Mouse (Mus musculus) liver, embryonic 13.5 days (tissue): ENCODE data around the gene Nod1. TPM values are rescaled to one million over a fixed set of nuclear protein-coding genes. Genes with fewer than 3 reads are reported as not detected.

Experiments used
- ATAC-seq: fragments of 200-750 bp; cut with Nextera tagmentation; 2 replicates; pipeline ENCODE4 v1.8.0; 2017; ENCODE audit warnings: low read depth, mild to moderate bottlenecking, moderate number of reproducible peaks, moderate library complexity
- DNase-seq: peaks from one replicate; pipeline ENCODE4 v3.0.0; 2022
- H3K27ac ChIP-seq: fragments of 300-500 bp; sonication (generic); 2 replicates; pipeline ENCODE4 v1.5.1; 2015; ENCODE audit warnings: moderate library complexity, mild to moderate bottlenecking, inconsistent platforms
- H3K27me3 ChIP-seq: fragments of 300-500 bp; sonication (generic); 2 replicates; pipeline ENCODE4 v1.6.1; 2015; ENCODE audit warnings: mild to moderate bottlenecking, inconsistent platforms
- H3K36me3 ChIP-seq: fragments of 300-500 bp; sonication (generic); 2 replicates; pipeline ENCODE4 v1.6.1; 2015; ENCODE audit warnings: mild to moderate bottlenecking, inconsistent platforms
- H3K4me1 ChIP-seq: fragments of 300-500 bp; sonication (generic); replicated peaks from 2 replicates; pipeline ENCODE4 v1.6.1; 2015; ENCODE audit warnings: inconsistent platforms
- H3K4me2 ChIP-seq: fragments of 300-500 bp; sonication (generic); 2 replicates; pipeline ENCODE4 v1.6.1; 2015; ENCODE audit warnings: inconsistent platforms, mild to moderate bottlenecking, moderate library complexity
- H3K4me3 ChIP-seq: fragments of 300-500 bp; sonication (generic); replicated peaks from 2 replicates; pipeline ENCODE4 v1.5.1; 2015; ENCODE audit warnings: mild to moderate bottlenecking, inconsistent platforms
- H3K9ac ChIP-seq: fragments of 300-500 bp; sonication (generic); 2 replicates; pipeline ENCODE4 v1.6.1; 2015; ENCODE audit warnings: mild to moderate bottlenecking, inconsistent platforms
- H3K9me3 ChIP-seq: fragments of 300-500 bp; sonication (generic); replicated peaks from 2 replicates; pipeline ENCODE4 v1.6.1; 2016; ENCODE audit warnings: inconsistent platforms
- WGBS: fragments of 180-500 bp; shearing (Covaris S2); methylation state at CpG from one replicate; pipeline ENCODE4 v1.1.7; 2015; ENCODE audit not compliant: insufficient replicate concordance; 5-methylcytosine and 5-hydroxymethylcytosine counted together
- polyA plus RNA-seq: library from polyadenylated mRNA; unstranded; fragments of >200 nt; fragmentation: Nextera tagmentation; extraction: Ambion mirVana; gene quantifications from 2 replicates; pipeline ENCODE4 v1.2.1, GENCODE M21; 2015

The Nod1 gene
- polyA plus RNA-seq, 1 experiment from 2014 or later = 1.5 TPM

GRCm38 (mm10) chr6:54939631-54940030 lies 32.8 kb downstream of the Nod1 start:
- no peak overlapping the region for H3K27ac ChIP-seq
- peaks cover 20% of the 10 kb centered on the region for H3K27me3 ChIP-seq
- H3K9me3 ChIP-seq = no peaks in the 10 kb centered on the region
- DNase-seq (no peak), ATAC-seq (no peak)
- H3K36me3 ChIP-seq = no peaks in the 10 kb centered on the region
- H3K4me3 ChIP-seq = no peak overlapping the region
- no peak overlapping the region for H3K9ac ChIP-seq
- H3K4me1 ChIP-seq = peaks cover 10% of the 10 kb centered on the region
- H3K4me2 ChIP-seq = no peak overlapping the region
- WGBS = 9% methylated on average over 4 of the region's 4 CpGs

GRCm38 (mm10) chr6:54936496-54936895 lies 35.9 kb downstream of the Nod1 start:
- Histone ChIP-seq H3K9me3 (no peaks in the 10 kb centered on the region), H3K36me3 (no peaks in the 10 kb centered on the region), H3K27me3 (no peaks in the 10 kb centered on the region), H3K4me1 (peaks cover 10% of the 10 kb centered on the region), H3K4me3 (no peak overlapping the region), H3K4me2 (no peak overlapping the region), H3K27ac (no peak overlapping the region), H3K9ac (no peak overlapping the region)
- no peak for DNase-seq
- no peak for ATAC-seq
- WGBS = 7% methylated on average over 2 of the region's 2 CpGs

GRCm38 (mm10) chr6:54934930-54935329 lies 37.5 kb downstream of the Nod1 start:
- 64% methylated on average over 5 of the region's 5 CpGs for WGBS
- DNase-seq (no peak), ATAC-seq (no peak)

GRCm38 (mm10) chr6:54934313-54934712 lies 38.1 kb downstream of the Nod1 start:
- no peak for ATAC-seq
- H3K4me2 ChIP-seq = no peak overlapping the region
- H3K4me1 ChIP-seq = no peaks in the 10 kb centered on the region; the same call in 1 of the 2 replicates
- H3K27me3 ChIP-seq = no peaks in the 10 kb centered on the region
- no peak overlapping the region for H3K27ac ChIP-seq
- H3K9ac ChIP-seq = no peak overlapping the region
- no peaks in the 10 kb centered on the region for H3K9me3 ChIP-seq
- WGBS = 54% methylated on average over 8 of the region's 8 CpGs
- no peak overlapping the region for H3K4me3 ChIP-seq
- H3K36me3 ChIP-seq = no peaks in the 10 kb centered on the region
- DNase-seq = no peak

More at GRCm38 (mm10) chr6:54934930-54935329, 37.5 kb downstream of the Nod1 start:
- no peak overlapping the region for H3K9ac ChIP-seq
- no peaks in the 10 kb centered on the region for H3K36me3 ChIP-seq
- H3K4me3 ChIP-seq = no peak overlapping the region
- no peaks in the 10 kb centered on the region for H3K9me3 ChIP-seq
- H3K4me1 ChIP-seq = peaks cover 5% of the 10 kb centered on the region
- H3K27me3 ChIP-seq = no peaks in the 10 kb centered on the region
- H3K4me2 ChIP-seq = no peak overlapping the region
- no peak overlapping the region for H3K27ac ChIP-seq

GRCm38 (mm10) chr6:54933866-54934265 lies 38.5 kb downstream of the Nod1 start:
- DNase-seq = no peak
- ATAC-seq = no peak
- H3K27me3 ChIP-seq = no peaks in the 10 kb centered on the region
- no peaks in the 10 kb centered on the region for H3K36me3 ChIP-seq
- H3K4me2 ChIP-seq = no peak overlapping the region
- no peak overlapping the region for H3K27ac ChIP-seq
- WGBS = 29% methylated on average over 3 of the region's 3 CpGs
- H3K9me3 ChIP-seq = no peaks in the 10 kb centered on the region
- no peak overlapping the region for H3K9ac ChIP-seq
- H3K4me1 ChIP-seq = no peaks in the 10 kb centered on the region; the same call in 1 of the 2 replicates
- no peak overlapping the region for H3K4me3 ChIP-seq

- H3K27me3 ChIP-seq = no peaks in the 10 kb centered on the region
- H3K4me2 ChIP-seq = no peak overlapping the region
- 64% methylated on average over 5 of the region's 5 CpGs for WGBS
- ATAC-seq = no peak
- no peak overlapping the region for H3K27ac ChIP-seq
- no peak for DNase-seq
- H3K9me3 ChIP-seq = no peaks in the 10 kb centered on the region
- no peak overlapping the region for H3K4me3 ChIP-seq
- no peak overlapping the region for H3K9ac ChIP-seq
- H3K4me1 ChIP-seq = no peaks in the 10 kb centered on the region; the same call in 1 of the 2 replicates
- H3K36me3 ChIP-seq = no peaks in the 10 kb centered on the region
These were observed 39.2 kb downstream of the Nod1 start for GRCm38 (mm10) chr6:54933216-54933615.

GRCm38 (mm10) chr6:54932526-54932925 lies 39.9 kb downstream of the Nod1 start:
- Histone ChIP-seq H3K9ac (no peak overlapping the region), H3K27me3 (no peaks in the 10 kb centered on the region), H3K27ac (no peak overlapping the region), H3K4me1 (no peaks in the 10 kb centered on the region; the same call in 1 of the 2 replicates), H3K4me2 (no peak overlapping the region), H3K4me3 (no peak overlapping the region), H3K9me3 (no peaks in the 10 kb centered on the region), H3K36me3 (no peaks in the 10 kb centered on the region)
- ATAC-seq (no peak), DNase-seq (no peak)
- WGBS = 79% methylated on average over 12 of the region's 12 CpGs

GRCm38 (mm10) chr6:54931641-54932040 lies 40.8 kb downstream of the Nod1 start:
- ATAC-seq = no peak
- Histone ChIP-seq H3K9ac (no peak overlapping the region), H3K4me3 (no peak overlapping the region), H3K4me2 (no peak overlapping the region), H3K36me3 (no peaks in the 10 kb centered on the region), H3K4me1 (no peaks in the 10 kb centered on the region; the same call in 1 of the 2 replicates), H3K27me3 (no peaks in the 10 kb centered on the region), H3K27ac (no peak overlapping the region), H3K9me3 (no peaks in the 10 kb centered on the region)
- no peak for DNase-seq
- WGBS = 76% methylated on average over 4 of the region's 4 CpGs

GRCm38 (mm10) chr6:54927946-54928345 lies 44.5 kb downstream of the Nod1 start:
- WGBS = 68% methylated on average over 6 of the region's 6 CpGs
- H3K4me3 ChIP-seq = no peak overlapping the region
- H3K9me3 ChIP-seq = no peaks in the 10 kb centered on the region
- DNase-seq (no peak), ATAC-seq (no peak)
- no peaks in the 10 kb centered on the region for H3K4me1 ChIP-seq
- no peak overlapping the region for H3K27ac ChIP-seq
- no peak overlapping the region for H3K4me2 ChIP-seq
- no peaks in the 10 kb centered on the region; the same call in 1 of the 2 replicates for H3K27me3 ChIP-seq
- H3K9ac ChIP-seq = no peak overlapping the region
- H3K36me3 ChIP-seq = no peaks in the 10 kb centered on the region

- Histone ChIP-seq H3K4me2 (no peak overlapping the region), H3K4me1 (no peaks in the 10 kb centered on the region), H3K36me3 (no peaks in the 10 kb centered on the region), H3K27ac (no peak overlapping the region), H3K4me3 (no peak overlapping the region), H3K9me3 (no peaks in the 10 kb centered on the region), H3K27me3 (no peaks in the 10 kb centered on the region; the same call in 1 of the 2 replicates), H3K9ac (no peak overlapping the region)
- no peak for ATAC-seq
- no peak for DNase-seq
- 38% methylated on average over 2 of the region's 2 CpGs for WGBS
These were observed 45.5 kb downstream of the Nod1 start for GRCm38 (mm10) chr6:54926899-54927298.

- Histone ChIP-seq H3K9me3 (no peaks in the 10 kb centered on the region), H3K4me1 (no peaks in the 10 kb centered on the region), H3K27ac (no peak overlapping the region), H3K4me2 (no peak overlapping the region), H3K27me3 (no peaks in the 10 kb centered on the region; the same call in 1 of the 2 replicates), H3K36me3 (no peaks in the 10 kb centered on the region), H3K4me3 (no peak overlapping the region), H3K9ac (no peak overlapping the region)
- DNase-seq (no peak), ATAC-seq (no peak)
- 22% methylated on average over 7 of the region's 7 CpGs for WGBS
These were observed 46.5 kb downstream of the Nod1 start for GRCm38 (mm10) chr6:54925736-54926440.

- no peak for DNase-seq
- H3K9ac ChIP-seq = no peak overlapping the region
- ATAC-seq = no peak
- no peak overlapping the region for H3K27ac ChIP-seq
- H3K36me3 ChIP-seq = no peaks in the 10 kb centered on the region
- no peak overlapping the region for H3K4me3 ChIP-seq
- WGBS = 87% methylated on average over 16 of the region's 16 CpGs
- no peaks in the 10 kb centered on the region; the same call in 1 of the 2 replicates for H3K27me3 ChIP-seq
- H3K9me3 ChIP-seq = no peaks in the 10 kb centered on the region
- H3K4me1 ChIP-seq = no peaks in the 10 kb centered on the region
- no peak overlapping the region for H3K4me2 ChIP-seq
These were observed 47.9 kb downstream of the Nod1 start for GRCm38 (mm10) chr6:54924538-54924937.
